Mouse (Mus musculus): ENCODE measurements around the gene Eml4. TPM values are rescaled to one million over a fixed set of nuclear protein-coding genes. Genes with fewer than 3 reads are reported as not detected.
A peak's percentile ranks its signal among the peaks of the same experiment; 100 is the strongest.

Gene Eml4
- total RNA-seq, 2 experiments from 2014 or later, result 42.4 to 82.3 TPM

DNA sequence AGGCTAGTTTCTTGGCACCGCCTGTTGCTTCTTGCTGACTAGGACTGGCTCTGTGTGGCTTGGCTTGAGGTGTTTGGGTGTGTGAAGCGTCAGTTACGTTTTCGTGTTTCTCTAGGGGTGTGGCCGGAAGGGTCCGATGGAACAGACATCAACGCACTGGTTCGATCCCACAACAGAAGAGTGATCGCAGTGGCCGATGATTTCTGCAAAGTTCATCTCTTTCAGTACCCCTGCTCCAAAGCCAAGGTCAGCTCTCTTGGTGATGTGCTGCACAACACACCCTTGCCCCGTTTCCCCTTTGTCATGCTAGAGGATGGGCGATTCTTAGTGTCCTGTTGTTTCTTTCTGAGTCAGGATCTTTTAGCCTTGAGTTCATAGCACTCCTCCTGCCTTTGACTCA is 126.4 kb downstream of the Eml4 start:
- 0 out of 2 replicates have a peak, but pooled peaks have one; percentile 5 for ATAC-seq (replicated peaks; ENCODE audit: poor library complexity, severe bottlenecking)

DNA sequence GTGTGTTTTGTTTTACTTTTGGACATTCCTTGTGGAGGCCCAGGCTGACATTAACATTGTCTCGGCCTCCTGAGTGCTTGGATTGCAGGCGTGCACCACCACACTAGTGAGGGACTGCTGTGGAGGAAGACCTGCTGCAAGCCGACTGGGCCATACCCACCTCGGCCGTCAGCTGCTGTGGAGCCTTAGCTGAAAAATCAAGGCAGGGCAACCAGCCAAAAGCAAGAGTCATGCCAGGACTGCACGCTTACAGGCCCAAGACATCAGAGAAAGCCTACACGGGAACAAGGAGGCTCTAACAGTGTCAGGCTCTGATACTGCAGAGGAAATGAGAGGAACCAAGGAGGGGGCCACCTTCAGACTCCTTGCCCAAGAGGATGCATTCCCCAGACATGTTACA is 130.8 kb downstream of the Eml4 start:
- no peak for ATAC-seq (replicated peaks; ENCODE audit: poor library complexity, severe bottlenecking)

DNA sequence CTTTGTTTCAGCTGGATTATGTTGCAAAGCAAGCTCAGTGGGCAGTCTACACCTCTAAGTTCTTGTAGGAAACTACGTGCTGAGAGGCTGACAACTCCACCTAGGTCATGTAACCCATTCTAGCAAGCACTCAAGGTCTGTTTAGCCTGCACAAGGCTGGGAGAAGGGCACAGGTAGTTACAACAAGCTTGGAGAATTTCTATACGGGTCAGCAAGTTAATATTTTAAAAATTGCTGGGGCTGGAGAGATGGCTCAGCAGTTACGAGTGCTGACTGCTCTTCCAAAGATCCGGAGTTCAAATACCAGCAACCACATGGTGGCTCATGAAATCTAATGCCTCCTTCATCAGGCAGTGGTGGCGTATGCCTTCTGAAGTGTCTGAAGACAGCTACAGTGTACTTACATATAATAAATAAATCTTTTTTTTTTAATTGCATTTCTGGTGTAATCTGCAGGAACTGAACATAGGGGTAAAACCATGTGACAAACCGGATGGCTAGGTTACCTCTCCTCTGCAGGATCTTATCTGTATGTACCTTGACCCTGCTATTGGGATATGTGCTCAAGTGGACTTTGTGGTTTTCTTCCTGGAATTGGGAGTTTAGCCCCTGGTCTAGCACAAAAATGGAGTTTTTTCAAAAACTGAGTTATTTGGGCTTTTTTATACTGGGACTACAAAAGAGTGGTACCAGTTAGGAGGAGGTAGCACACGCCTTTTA is 132.2 kb downstream of the Eml4 start:
- ATAC-seq (replicated peaks; ENCODE audit: poor library complexity, severe bottlenecking), result no peak

DNA sequence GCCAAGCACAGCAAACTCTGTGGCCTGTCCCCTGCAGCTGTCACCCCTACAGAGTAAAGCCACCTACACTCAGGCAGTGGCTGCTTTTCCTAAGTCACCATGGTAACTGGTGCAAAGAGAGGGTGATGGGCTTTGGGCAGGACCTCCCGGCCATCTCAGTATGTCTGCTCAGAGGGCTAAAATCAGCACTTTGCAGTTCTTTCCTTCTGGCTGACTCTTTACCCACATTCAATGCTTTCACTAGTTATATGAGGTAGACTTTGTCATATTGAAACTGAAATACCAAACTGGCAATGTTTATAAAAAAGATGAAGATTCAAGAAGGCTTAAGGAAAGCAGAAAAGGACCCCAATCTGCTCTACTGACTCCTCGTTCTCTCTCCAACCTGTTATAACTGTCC is 133.1 kb downstream of the Eml4 start:
- ATAC-seq (replicated peaks; ENCODE audit: poor library complexity, severe bottlenecking), result 0 out of 2 replicates have a peak, but pooled peaks have one; percentile 5

DNA sequence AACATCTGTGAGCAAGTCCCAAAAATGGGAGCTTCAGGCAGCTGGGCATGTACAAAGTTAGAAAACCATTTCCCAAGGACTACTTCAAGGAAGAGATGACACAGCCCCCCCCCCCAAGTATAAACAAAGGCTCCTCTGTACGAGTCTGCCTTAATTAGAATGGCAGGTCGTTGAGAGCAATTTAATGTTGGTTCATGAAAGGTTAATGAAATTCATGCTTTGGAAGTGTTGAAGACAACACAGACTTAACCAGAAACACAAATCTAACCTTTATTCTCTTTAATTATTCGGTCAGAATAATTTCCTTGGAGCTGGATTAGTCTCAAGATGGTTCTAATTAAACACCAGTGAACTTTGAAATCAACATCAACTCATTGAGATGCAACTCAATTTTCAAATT is 137.0 kb downstream of the Eml4 start:
- no peak for ATAC-seq (replicated peaks; ENCODE audit: poor library complexity, severe bottlenecking)

DNA sequence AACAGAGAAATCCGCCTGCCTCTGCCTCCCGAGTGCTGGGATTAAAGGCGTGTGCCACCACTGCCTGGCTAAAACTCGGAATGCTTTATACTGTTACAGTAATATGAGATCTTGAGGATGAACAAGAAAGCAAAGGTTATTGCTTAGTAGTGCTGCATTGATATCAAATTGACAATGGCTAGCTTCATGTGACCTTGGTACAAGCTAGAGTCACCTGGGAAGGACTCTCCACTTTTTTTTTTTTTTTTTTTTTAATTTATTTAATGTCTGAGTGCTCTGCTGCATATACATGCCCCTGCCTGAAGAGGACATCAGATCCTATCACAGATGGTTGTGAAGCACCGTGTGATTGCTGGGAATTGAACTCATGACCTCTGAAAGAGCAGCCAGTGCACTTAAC is 148.2 kb downstream of the Eml4 start:
- ATAC-seq (replicated peaks; ENCODE audit: poor library complexity, severe bottlenecking), result no peak

DNA sequence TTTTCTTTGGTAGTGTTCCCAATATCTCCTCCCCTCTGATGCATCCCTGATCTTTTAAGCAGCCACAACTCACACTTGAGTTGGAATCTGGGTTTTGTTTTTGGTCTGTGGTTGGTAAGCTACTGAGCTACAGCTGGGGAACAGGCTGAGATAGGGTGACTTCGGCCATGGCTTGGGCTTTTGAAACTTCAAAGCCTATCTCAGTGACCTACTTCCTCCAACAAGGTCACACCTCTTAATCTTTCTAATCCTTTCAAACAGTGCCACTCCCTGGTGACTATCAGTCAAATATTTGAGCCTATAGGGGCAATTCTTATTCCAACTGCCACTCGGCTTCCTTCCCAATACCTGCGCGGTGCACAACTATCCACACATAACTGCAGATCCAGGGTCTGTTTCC is 149.0 kb downstream of the Eml4 start:
- no peak for ATAC-seq (replicated peaks; ENCODE audit: poor library complexity, severe bottlenecking)

DNA sequence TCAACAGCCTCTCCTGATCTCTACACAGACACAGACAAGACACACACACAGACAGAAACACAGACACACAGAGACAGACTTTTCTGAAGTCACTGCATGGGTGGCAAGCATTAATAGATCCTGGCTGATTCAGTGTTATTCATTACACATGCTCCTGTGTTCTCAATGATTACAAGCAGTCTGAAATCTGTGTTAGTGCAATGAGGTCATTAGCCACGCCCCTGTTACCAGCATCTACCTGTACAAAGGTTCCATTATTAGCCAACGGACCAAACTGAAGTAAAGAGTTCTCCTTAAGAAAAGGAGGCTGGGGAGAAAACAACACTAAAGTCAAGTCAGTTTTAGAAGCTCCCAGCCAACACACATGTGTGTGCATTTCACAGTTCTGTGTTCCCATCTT is 153.0 kb downstream of the Eml4 start:
- ATAC-seq (replicated peaks; ENCODE audit: poor library complexity, severe bottlenecking), result no peak

GRCm38 (mm10) chr17:83512130-83512529 is 161.4 kb downstream of the Eml4 start:
- ATAC-seq (replicated peaks; ENCODE audit: poor library complexity, severe bottlenecking), result no peak

GRCm38 (mm10) chr17:83513655-83514212 is 163.0 kb downstream of the Eml4 start:
- peak; percentile 44 for ATAC-seq (replicated peaks; ENCODE audit: poor library complexity, severe bottlenecking)

DNA sequence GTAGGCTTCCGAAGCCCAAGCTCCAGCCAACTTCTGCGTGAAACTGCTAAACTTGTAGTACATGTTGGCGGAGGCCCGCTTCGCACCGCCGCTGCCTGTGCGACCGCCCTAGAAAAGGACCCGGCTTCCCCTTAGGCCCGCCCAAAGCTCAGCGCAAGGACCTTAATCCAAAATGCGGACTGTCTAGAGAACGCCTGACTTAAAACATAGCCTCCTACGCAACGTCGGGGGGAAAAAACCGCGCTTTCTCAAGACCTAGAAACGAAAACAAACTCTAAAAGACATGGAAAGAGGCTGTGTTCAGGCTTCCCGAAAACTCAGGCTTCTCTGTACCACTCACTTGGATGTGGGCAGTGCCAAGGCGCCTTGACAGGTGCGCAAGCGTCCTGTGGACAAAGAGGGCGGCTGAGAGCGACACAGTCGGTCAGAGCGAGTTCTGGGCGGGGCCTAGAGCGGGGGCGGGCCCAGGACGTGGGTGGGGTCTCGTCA is 163.5 kb downstream of the Eml4 start:
- ATAC-seq (replicated peaks; ENCODE audit: poor library complexity, severe bottlenecking), result peak; percentile 89

DNA sequence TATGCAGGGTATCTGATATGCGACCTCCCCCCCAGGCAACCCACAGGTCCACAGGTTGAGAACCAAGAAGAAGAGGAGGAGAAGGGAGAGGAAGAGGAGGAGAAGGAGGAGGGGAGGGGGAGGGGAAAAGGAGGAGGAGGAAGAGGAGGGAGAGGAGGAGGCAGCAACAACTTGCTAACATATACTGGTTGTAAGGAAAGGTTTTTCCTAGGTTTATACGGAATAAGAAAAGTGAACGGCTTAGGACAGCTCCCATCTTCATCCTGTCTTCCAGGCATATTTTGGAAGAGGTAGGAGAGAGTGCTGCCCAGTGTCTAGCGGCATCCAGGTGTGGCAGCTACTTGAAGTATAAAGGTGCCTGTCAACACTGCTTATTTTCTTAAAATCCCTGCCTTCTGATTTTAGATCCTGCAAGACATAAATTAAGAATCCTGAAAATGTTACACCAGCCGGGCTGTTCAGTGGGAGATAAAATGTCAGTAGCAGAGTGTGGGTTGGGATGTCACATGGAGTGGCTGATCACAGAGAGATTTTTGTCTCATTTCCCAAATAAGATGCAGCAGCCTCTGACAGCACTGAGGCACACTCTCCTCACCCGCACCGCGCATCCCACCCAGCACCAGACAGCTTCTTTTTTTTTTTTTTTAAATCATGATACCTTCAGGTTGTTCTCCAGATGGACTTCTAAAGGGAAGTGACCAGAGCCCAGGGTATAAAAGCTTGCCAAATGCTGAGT is 166.7 kb downstream of the Eml4 start, which contains the start of gene Cox7a2l:
TSS of gene Cox7a2l (minus strand) at position 51 of the 736 bp plus-strand sequence.
- no peak for ATAC-seq (replicated peaks; ENCODE audit: poor library complexity, severe bottlenecking)

- no peak for ATAC-seq (replicated peaks; ENCODE audit: poor library complexity, severe bottlenecking)
Observed at GRCm38 (mm10) chr17:83521881-83522280, 171.2 kb downstream of the Eml4 start.

GRCm38 (mm10) chr17:83522590-83523379 is 172.1 kb downstream of the Eml4 start:
- no peak for ATAC-seq (replicated peaks; ENCODE audit: poor library complexity, severe bottlenecking)

DNA sequence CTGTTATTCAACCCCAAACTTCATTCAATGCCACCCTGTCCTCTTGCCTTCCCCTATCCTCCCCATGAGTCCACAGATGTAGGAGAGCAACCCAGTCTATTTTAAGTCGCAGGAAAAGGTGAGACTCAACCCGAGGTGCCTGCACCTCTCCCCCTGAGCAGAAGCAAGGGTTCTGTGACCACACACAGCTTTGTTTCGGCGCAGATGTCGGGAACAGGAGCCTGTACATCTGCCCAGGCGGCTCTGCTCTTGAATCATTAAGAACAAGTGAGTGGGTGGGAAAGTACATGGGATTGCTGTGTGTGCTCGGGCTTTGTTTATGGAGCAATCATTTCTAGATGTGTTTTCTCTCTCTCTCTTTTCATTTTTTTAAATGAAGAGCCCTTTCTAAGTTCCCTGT is 174.0 kb downstream of the Eml4 start:
- ATAC-seq (replicated peaks; ENCODE audit: poor library complexity, severe bottlenecking), result no peak

DNA sequence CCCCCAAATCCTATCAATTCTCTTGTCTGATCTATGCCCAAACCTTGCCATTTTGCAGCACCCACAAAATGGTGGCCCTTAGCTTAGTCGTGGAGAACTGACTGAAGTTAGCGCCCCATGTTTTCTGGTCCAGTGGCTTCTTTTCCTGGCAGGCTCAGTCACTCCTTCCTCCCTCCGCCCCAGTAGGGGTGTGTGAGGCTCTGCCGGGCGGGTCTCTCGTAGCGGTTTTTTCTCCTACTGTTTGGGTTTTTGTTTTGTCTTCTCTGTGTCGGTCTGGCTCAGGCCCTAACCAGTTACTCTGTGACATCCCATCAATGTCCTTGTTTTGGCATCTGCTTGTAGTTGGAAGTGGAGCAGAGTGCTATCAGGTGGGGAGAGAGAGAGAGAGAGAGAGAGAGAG is 174.9 kb downstream of the Eml4 start:
- no peak for ATAC-seq (replicated peaks; ENCODE audit: poor library complexity, severe bottlenecking)

- ATAC-seq (replicated peaks; ENCODE audit: poor library complexity, severe bottlenecking), result no peak
Observed at GRCm38 (mm10) chr17:83526091-83526561, 175.4 kb downstream of the Eml4 start.

GRCm38 (mm10) chr17:83526624-83527532 is 176.1 kb downstream of the Eml4 start:
- ATAC-seq (replicated peaks; ENCODE audit: poor library complexity, severe bottlenecking), result peak; percentile 85

DNA sequence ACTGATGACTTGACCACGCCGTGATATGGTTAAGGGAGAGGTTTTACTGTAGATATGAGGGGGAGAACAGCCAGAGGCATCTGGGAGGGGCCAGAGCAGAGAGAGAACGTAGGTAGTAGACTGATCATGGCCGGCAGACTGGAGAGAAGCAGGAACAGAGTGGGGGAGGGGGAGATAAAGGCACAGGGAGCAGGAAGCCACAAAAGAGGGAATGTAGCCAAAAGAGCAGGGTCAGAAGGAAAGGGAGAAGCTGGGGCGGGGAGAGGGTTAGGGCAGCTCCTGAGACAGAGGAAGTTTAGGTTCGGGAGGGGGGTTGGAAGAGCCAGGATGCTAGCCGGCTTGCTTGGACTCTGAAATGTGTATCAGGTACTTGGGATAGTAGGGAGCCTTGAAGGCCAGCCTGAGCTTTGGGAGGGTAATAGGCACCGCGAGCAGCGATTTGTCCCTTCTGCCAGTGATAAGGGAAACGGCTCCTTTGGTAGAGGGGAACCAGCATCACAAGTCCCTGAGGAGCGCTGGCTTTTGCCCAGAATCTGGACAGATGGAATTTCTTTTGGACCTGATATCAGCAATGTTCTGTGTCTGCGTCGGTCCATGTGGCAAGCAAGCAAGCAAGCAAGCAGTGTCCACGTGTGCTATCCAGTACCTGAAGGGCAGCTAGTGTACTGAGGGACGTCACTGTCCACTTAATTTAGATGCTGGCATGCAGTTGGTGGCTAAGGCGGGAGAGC is 177.1 kb downstream of the Eml4 start:
- peak; percentile 57 for ATAC-seq (replicated peaks; ENCODE audit: poor library complexity, severe bottlenecking)
